Mouse (Mus musculus): ENCODE results near the gene Slu7.

Gene Slu7

DNA sequence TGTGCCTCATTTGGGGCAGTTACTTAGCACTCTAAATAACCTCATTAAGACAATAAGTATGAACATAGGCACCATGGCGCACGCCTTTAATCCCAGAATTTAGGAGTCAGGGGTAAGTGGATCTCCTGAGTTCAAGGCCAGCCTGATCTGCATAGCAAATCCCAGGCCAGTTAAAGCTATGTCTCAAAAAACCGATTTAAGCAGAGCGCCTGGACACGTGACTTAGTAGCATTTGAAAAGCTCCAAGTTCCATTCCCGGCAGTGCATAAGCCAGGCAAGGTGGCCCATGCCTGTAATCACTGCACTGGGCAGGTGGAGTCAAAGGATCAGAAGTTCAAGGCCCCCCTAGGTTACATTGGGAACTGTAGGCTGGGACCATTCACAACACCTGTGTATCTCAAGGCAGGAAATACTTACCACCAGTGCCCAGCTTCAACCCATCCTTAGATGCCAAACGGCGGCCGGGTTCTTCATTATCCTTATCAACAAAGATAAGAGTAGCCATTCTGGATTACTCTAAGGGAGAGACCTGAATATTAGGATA is 8.3 kb upstream of the Slu7 start:
- no peak for DNase-seq (ENCODE audit: low spot score)

DNA sequence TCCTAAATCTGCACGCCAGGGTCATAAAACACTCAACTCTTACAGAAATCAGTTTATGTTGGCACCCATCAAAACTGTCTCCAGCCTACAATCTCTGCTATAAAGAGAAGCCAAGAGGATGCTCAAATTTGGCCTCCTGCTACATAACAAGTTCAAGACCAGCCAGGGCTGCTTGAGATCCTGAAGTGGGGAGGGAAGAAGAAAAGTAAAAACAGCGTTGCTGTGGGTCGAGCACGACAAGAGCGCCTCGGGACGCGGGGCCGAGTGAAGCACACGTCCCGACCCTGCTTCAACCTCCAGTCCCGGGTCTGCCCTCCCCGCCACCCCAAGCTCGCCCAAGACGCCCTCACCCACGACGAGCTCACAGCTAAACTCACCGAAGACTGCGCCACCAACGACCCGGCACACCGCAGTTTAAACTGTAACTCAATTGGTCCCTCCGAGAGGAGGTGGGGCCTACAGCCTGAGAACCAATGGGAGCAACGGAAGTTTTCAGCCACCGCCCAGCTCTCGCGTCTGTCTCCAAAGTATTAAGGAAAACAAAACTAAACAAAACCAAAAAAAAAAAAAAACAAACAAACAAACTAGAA is 7.6 kb upstream of the Slu7 start, which contains the start of gene Pttg1:
Gene Pttg1, minus strand, starts transcription at position 428 of the 590 bp plus-strand sequence.
- peak; percentile 90 for DNase-seq (ENCODE audit: low spot score)

DNA sequence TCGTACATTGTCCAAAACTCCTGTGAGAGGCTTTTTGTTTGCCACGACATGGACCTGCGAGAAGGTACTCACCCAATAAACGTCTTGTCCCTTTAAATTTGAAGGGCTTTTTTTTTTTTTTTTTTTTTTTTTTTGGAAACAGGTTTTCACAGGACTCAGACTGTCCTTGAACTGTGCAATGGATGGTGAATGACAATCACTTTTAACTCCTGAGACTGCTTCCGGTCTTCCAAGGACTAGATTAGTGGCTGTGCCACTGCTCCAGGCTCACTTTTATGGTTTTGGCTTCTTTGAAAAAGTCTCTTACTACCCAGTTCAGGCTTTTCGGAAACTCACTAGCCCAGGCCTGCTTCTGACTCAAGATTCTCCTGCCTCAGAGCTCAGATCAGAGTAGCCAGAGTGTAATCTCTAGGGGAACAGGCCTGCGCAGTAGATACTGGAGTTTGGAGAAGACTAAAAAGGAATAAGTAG is 7.1 kb upstream of the Slu7 start:
- DNase-seq (ENCODE audit: low spot score), result no peak

DNA sequence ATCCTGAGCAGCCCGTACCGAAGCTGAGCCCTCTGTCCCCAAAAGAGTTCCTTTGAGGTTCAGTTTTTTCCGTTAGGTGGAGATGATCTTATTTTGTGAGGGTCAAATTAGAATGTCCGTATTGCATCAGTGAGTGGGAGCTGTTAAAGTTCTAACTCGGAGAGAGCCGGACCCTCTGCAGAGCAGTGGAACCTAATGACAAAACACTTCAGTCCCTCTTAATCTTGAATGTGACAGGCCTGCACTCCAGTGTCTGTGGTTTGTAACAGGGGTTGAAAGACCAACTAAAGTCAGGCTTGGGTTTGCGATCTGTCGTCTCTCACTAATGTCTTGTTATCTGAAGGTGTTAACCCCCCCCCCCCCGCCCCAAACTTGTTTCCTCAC is 472 bp downstream of the Slu7 start:
- no peak for DNase-seq (ENCODE audit: low spot score)

DNA sequence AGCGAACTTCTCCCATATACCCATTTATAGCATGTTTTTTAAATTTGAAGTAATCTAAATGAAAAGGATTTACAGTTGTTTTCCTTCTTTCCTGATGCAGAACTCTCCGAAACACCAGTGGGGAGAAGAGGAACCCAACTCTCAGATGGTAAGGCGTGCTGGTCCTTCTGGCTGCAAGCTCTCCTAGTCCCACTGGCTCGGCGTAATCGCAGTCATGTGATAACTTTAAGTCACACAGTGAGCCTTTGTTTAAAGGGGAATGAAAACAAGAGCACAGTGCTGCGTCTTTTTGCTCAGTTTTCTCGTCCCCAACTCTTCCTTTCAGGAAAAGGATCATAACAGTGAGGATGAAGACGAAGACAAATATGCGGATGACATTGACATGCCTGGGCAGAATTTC is 7.6 kb downstream of the Slu7 start:
- no peak for DNase-seq (ENCODE audit: low spot score)

DNA sequence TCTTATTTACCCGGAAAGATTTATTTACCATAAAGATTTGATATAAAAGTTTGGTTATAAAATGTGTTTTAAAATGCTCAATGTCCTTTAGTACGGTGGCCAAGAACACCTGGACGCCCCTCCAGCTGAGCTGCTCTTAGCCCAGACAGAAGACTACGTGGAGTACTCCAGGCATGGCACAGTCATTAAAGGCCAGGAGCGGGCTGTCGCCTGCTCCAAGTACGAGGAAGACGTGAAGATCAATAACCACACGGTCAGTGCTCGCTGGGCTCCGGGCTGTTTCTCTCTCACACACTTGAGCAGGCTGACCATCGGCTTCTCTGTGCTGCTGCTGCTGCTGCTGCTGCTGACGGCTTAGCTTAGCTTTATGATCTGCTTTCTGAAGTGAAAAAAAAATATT is 9.6 kb downstream of the Slu7 start:
- DNase-seq (ENCODE audit: low spot score), result no peak

DNA sequence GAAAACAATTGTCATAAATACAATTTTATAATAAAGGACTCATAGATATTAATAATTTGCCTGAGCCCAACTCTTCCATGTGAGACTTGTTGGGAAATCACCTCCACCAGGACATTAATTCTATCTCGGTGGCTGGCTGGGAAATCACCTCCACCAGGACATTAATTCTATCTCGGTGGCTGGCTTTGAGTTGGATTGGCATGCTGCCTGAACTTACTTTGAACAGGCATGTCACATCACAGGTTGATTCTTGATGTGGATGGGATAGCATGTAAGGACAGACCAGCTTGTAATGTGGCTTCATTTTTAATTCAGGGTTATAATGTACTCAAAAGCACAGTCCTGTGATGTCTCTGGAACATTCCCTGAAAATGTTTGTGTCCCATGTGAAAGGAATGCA is 16.4 kb downstream of the Slu7 start:
- DNase-seq (ENCODE audit: low spot score), result no peak

DNA sequence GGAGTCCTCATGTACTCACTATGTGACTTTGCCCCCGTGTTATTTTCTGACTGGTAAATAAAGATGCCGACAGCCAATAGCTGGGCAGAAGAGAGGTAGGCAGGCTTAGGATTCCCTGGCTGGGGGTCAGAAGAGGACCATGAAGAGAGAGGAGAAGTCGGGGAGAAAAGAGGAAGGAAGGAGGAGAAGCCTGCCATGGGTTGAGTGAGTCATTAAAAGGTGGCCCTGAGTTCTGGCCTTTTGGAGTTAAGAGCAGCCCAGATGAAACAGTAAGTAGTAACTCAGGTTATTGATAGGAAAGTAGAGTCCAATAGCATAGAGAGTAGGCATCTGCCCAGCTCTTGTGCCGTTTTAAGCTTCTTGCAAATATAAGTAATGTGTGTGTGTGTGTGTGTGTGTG is 17.8 kb downstream of the Slu7 start:
- DNase-seq (ENCODE audit: low spot score), result no peak

DNA sequence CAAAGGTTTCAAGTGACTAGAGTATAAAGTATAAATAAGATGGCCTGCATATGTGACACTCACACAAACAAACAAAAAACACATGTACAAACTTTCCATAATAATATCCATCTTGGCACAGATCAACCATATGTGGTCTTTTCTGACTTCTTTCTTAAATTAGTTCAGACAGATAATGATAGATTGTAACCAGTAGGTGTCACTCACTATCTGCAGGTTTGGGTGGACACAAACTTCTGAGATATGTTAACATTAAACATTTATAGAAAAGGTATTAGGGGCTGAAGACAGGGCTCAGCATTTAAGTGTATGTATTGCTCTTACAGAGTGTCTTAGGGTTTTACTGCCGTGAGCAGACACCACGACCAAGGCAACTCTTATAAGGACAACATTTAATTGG is 18.7 kb downstream of the Slu7 start:
- no peak for DNase-seq (ENCODE audit: low spot score)

DNA sequence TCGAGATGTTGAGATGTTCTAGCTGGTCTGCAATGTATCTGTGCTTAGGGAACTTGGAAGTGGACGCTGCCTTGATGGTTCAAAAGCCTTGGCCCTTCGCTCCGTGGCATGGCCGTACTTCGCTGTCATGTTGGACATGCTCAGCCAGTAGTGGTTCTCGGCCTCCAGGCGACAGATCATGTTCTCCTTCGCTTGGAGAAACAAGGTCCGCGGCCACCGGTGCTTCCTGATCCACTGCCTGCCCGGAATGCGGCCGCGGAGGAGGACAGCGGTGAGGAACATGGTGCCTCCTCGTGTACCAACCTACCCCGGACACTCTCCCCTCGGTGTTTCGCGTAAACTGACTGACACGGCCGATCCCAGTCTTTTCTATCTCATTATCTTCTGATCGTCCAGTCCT is 29.7 kb downstream of the Slu7 start:
- no peak for DNase-seq (ENCODE audit: low spot score)

DNA sequence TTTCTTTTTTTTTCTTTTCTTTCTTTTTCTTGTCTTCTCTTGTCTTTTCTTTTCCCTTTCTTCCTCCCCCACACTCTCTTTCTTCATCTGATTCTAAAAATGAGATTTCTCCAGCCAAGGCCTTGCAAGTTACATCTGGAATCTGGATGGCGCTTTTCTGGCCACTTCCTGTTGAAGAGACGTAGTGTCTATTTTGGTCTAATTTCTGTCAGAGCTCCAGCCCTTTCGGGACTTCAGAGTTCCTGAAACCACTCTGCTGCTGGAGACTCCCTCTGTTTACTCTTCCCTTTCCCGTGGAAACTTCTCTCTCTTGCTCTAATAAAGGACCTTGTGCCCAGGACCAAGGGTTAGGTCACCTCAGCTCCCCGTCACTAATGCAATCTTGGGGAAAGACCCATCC is 36.6 kb downstream of the Slu7 start:
- DNase-seq (ENCODE audit: low spot score), result peak; percentile 56

DNA sequence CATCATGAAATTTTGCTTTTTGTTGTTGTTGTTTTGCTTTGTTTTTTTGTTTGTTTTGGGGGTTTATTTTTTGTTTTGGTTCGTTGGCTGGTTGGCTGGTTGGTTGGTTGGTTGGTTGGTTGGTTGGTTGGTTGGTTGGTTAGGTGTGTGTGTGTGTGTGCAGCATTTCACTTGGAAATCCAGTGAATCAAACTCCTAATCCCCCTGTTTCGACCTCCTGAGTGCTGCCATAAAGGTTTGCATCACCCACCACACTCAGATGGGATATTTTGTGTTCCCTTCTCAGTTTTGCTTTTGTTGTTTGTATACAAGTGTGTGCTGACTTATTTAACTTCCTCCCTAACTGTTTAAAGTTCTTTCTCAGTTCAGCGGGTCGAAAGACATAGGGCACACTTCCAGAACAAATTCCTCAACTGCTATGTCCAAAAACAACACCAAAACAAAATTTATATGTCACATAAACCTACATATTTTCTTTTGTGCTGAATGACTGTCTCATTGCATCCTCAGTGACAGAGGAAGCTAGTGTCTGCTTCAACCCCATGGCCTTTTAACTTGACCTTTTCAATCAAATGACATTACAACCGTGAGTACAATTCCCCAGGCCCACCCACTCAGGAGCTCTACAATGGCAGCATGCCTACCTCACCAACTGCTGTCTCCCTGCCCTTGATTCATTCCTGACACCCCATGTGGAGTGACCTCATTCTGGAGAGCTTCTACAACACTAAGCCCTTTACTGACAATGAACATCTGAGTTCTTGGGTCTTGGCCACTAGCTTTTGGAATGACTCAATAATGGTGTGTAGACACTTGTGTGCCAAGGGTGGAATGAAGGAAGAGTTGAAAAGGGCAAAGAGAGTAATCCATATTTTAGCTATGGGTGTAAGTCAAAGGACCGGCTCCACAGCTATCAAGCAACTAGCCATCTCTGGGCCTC is 37.6 kb downstream of the Slu7 start:
- no peak for DNase-seq (ENCODE audit: low spot score)

DNA sequence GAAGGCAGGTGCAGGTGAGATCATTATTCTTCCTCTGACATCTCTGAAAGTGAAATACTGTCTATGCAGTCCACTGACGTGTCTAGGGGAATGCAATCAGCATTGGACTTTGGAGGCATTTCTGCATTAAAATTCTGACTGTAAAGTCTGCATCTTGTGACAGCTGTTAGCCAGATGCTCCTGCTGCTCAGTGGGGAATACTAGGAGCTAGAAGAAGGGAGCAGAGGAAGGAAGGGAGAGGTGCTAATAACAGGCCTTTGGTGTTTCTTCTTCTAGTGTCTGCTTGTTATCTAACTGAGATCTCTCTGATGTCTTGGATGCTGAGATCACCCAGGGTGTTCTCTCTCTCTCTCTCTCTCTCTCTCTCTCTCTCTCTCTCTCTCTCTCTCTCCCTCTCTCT is 39.6 kb downstream of the Slu7 start:
- DNase-seq (ENCODE audit: low spot score), result no peak

DNA sequence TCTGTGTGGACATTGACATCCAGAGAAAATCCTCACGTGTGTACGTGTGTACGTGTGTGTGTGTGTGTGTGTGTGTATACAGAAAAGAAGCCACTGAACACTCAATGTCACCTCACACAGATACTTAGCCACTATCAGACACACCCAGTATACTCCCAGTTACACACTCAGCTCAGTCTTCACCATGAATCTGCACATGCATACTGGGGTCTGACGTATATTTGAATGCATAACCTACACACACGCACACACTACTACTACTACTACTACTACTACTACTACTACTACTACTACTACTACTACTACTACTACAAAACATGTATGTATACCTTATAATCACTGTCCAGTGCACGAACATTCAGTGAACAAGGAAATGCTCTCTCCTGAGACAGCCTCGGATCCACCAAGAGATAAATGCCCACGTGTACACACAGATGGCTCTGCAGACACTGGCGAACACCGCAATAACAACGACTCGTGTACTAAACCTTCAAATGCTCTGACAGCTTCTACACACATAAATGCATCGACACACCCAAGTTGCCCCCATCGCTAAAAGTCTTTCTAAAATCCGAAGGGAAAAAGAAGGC is 40.2 kb downstream of the Slu7 start:
- DNase-seq (ENCODE audit: low spot score), result no peak

DNA sequence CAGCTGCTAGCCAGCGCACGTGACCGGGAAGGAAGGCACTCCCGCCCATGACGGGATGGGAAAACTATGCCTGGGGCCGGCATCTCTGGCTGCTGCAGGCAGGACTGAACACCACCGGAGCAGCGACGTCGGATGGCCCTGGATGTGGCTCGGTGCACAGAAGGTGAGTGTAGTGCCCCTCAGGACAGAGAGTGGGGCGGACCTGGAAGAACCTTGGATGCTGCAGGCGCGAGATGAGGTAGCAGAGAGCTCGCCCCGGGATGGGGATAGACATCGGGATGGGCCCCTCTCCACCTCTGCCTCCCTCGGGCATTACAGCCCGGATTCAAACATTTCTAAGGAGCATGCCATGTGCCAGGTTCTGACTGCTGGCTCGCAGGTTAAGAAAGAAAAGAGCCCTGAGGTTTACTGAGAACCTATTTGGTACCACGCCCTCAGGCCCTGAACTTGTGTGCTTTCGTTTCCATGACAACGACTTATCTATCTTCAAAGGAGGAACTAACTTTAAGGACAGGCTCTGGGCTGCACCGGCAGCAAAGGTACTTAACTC is 40.8 kb downstream of the Slu7 start, which contains the start of gene C1qtnf2:
Gene C1qtnf2, plus strand, starts transcription at position 52 of the 550 bp plus-strand sequence.
- DNase-seq (ENCODE audit: low spot score), result peak; percentile 43

DNA sequence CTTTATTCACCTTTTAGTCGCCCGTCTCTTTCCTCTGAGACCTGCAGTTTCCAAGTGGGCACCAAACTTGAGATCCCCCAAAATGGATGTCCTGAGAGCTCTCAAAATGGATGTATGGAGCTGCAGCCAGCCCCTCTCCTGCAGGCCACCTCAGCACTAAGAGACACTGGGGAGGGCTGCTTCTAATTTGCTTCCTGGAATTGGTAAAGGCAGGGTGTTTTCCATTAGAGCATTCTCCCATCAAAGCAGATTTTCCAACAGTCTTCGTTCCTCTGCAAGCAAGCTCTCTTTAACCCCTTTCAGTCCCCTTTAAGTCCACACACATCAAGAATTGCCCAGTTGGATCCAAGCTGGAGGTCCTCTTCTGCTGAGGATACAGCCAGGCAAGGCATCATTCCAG is 45.8 kb downstream of the Slu7 start:
- no peak for DNase-seq (ENCODE audit: low spot score)

DNA sequence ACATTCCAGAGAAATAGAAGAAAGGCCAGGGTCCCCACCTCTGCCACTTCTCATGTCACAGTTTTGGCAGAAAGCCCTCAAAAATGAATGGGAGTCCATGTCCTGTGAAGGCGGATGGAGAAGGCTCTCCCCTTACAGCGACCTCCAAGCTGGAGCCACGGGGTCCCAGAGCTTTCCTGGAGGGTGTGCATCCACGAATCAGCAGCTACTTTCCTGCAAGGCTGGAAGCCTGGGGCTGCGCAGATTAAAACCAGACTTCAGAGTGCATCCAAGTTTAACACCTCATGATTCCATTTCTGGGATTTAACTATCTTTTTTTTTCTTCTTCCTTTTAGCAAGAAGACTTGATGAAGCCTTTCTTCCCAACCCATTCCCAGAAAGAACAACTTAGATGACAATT is 47.0 kb downstream of the Slu7 start:
- no peak for DNase-seq (ENCODE audit: low spot score)

DNA sequence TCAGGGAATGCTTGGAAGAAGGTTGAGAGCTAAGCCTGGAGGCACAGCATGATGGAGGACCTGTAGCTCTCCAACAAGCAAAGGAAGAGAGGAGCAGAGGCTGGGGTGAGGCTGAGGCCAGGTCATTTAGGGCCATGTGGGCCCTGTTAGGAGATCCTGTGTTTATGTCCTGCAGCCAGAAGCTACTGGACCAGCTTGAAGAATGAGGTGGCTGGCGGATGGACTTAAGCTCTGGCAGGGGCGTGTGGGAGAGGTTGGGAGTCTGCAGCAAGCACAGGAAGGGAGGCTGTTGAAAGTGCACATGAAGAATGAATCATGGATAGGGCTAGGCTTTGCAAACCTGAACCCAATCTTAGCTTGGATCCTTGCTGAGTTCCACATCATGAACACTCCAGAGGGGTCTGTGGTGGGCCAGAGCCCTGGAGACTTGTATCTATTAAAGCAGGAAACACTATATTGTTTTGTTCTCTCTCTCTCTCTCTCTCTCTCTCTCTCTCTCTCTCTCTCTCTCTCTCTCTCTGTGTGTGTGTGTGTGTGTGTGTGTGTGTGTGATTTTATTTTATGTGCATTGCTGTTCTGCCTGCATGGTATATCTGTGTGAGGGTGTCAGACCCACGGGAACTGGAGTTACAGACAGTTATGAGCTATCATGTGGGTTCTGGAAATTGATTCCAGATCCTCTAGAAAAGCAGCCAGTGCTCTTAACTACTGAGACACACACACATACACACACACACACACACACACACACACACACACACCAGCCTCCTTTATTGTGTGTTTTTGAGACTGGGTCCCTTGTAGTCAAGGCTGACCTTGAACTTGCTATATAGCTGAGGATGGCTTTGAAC is 48.4 kb downstream of the Slu7 start:
- peak; percentile 69 for DNase-seq (ENCODE audit: low spot score)

DNA sequence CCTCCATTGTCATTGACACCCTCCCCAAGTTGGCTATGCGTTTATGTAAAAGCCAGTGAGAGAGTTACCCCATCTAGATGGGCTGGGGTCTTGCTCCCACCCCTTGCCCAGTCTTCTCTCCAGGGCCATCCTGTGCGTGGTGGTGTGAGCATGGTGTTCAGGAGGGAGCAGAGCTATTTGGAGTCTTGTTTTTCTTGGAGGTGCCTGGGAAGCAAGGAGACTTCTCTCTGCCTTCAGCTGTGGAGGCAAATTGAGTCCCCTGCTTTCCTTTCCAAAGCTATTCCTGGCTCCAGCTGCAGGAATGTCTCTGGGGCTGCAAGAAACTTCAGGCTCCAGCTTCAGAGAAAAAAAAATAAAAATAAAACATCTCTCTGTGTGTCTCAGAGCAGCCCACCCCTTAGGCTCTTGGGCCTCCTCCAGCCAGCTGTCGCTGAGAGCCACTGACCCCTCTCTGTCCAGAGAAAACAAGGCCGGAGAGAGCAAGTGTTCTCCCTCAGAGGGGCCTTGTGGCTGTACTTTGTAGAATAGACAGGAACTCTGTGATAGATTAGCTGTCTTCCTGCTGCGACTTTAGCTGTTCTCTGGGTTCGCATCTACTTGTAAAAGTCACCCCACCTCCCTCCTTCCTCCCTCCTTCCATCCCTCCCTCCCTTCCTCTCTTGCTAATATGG is 49.7 kb downstream of the Slu7 start:
- DNase-seq (ENCODE audit: low spot score), result peak; percentile 38

DNA sequence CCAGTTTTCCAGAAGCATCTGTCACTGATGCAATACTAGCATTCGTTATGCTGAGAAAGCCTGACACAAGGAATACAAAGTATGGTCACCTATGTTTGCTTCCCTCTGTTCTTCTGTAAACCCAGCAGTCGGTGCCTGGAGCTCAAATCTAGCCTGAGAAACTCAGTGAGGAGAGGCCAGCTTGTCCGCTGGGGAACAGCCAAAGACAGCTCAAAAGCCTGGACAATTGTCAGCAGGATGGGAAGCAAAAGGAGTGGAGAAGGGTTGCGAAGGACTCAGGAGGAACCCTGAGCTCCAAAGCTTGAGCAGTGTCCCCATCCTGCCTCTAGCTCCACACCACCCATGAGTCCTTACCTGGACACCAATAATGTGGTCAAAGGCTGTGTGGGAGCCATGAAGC is 50.5 kb downstream of the Slu7 start:
- DNase-seq (ENCODE audit: low spot score), result no peak

DNA sequence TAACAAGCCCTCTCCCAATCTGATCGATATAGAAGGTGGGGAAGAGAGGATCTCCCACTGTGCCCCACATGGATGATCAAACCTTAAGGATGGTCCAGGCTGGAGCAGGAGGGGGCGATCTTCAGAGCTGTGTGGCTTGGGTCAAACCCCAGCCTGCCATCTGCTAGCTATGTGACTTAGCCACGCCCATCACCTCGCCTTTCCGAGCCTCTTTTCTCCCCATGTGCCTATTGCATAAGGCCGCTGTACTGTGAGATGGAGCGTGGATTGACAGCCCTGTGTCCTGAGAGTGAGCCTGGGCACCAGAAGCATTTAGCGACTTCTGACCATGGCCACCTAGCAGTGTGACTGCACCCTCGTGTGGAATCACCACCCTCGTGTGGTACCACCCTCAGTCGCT is 51.1 kb downstream of the Slu7 start:
- no peak for DNase-seq (ENCODE audit: low spot score)

Measured in lung, postnatal 25 days (tissue).